Mouse (Mus musculus) bone marrow, adult 2 months (tissue): Measurements from ENCODE around the gene Cog1. TPM values are rescaled to one million over a fixed set of nuclear protein-coding genes. Genes with fewer than 3 reads are reported as not detected.

ENCODE experiments used
- H3K27ac ChIP-seq: fragments of 200-500 bp; 2 replicates; pipeline ENCODE4 v1.5.1; 2012; ENCODE audit warnings: low read depth, mild to moderate bottlenecking, control low read depth, inconsistent platforms, low read length; ENCODE audit not compliant: control insufficient read depth, poor library complexity, insufficient read depth
- H3K4me1 ChIP-seq: fragments of 200-500 bp; 2 replicates; pipeline ENCODE4 v1.6.1; 2011; ENCODE audit warnings: low read length; ENCODE audit not compliant: control insufficient read depth, insufficient read depth
- H3K4me3 ChIP-seq: fragments of 200-500 bp; replicated peaks from 2 replicates; pipeline ENCODE3; 2011; ENCODE audit warnings: mild to moderate bottlenecking, low read depth, low read length, control low read depth; ENCODE audit not compliant: control insufficient read depth
- CTCF ChIP-seq: fragments of 200-500 bp; IDR thresholded peaks from 2 replicates; pipeline ENCODE4 v1.5.1; 2011; ENCODE audit warnings: low read length, control low read depth; ENCODE audit not compliant: control insufficient read depth, insufficient read depth
- POLR2A ChIP-seq: fragments of 200-500 bp; IDR thresholded peaks from 2 replicates; pipeline ENCODE4 v1.6.1; 2011; ENCODE audit warnings: low read depth, mild to moderate bottlenecking, control low read depth, low read length, borderline replicate concordance; ENCODE audit not compliant: control insufficient read depth
- WGBS: fragments of 180-500 bp; shearing (Covaris S2); methylation state at CpG from one replicate; pipeline ENCODE4 v1.1.7; 2018; 5-methylcytosine and 5-hydroxymethylcytosine counted together
- polyA plus RNA-seq: library from polyadenylated mRNA; stranded (reverse); fragments of >200 nt; gene quantifications from 2 replicates; pipeline ENCODE4 v1.2.4, GENCODE M21; 2011; ENCODE audit warnings: low replicate concordance; ENCODE audit not compliant: missing spikeins, insufficient read depth, insufficient read length

Gene Cog1
- polyA plus RNA-seq, 1 experiment, result 57.0 TPM

GRCm38 (mm10) chr11:113680954-113681353, 32.0 kb downstream of the Cog1 start:
- Histone ChIP-seq H3K4me1 (peaks cover 3% of the 10 kb centered on the region; the same call in 1 of the 2 replicates), H3K27ac (peak overlapping the region; percentile 46; the same call in 1 of the 2 replicates), H3K4me3 (no peak overlapping the region)
- TF ChIP-seq POLR2A (no peak), CTCF (no peak)
- 64% methylated on average over 2 of the region's 2 CpGs for WGBS

- Histone ChIP-seq H3K4me1 (peaks cover 3% of the 10 kb centered on the region; the same call in 1 of the 2 replicates), H3K4me3 (no peak overlapping the region)
These were observed 33.0 kb downstream of the Cog1 start for GRCm38 (mm10) chr11:113681979-113682378.

GRCm38 (mm10) chr11:113682897-113683626, 34.1 kb downstream of the Cog1 start:
- peaks cover 3% of the 10 kb centered on the region; the same call in 1 of the 2 replicates for H3K4me1 ChIP-seq

More at GRCm38 (mm10) chr11:113681979-113682378, 33.0 kb downstream of the Cog1 start:
- H3K27ac ChIP-seq, result no peak overlapping the region
- no peak for TF ChIP-seq CTCF
- no peak for TF ChIP-seq POLR2A

GRCm38 (mm10) chr11:113683627-113683956, 34.6 kb downstream of the Cog1 start:
- H3K27ac ChIP-seq, result peak overlapping the region; percentile 98
- TF ChIP-seq CTCF, result no peak
- no peaks in the 10 kb centered on the region; the same call in 1 of the 2 replicates for H3K4me1 ChIP-seq
- WGBS, result 0% methylated on average over 34 of the region's 38 CpGs
- H3K4me3 ChIP-seq, result peak overlapping the region; percentile 93

More at GRCm38 (mm10) chr11:113682897-113683626, 34.1 kb downstream of the Cog1 start:
- Histone ChIP-seq H3K4me3 (peak overlapping the region; percentile 93), H3K27ac (peak overlapping the region; percentile 98)
- TF ChIP-seq POLR2A (peak; percentile 34; the same call in 1 of the 2 replicates), CTCF (no peak)
- WGBS, result 5% methylated on average over 38 of the region's 38 CpGs

- TF ChIP-seq POLR2A (peak; percentile 80; the same call in 1 of the 2 replicates), CTCF (no peak)
- Histone ChIP-seq H3K4me1 (no peaks in the 10 kb centered on the region; the same call in 1 of the 2 replicates), H3K27ac (peak within 1 kb of the TSS; percentile 98), H3K4me3 (peak within 1 kb of the TSS; percentile 93)
- under 1% methylated on average over 62 of the region's 73 CpGs for WGBS
These were observed 35.2 kb downstream of the Cog1 start, which contains the start of the genes Fam104a and D11Wsu47e for GRCm38 (mm10) chr11:113683957-113684706. Gene Fam104a, minus strand, starts transcription at chr11:113684155. Gene D11Wsu47e, plus strand, starts transcription at chr11:113684412.

DNA sequence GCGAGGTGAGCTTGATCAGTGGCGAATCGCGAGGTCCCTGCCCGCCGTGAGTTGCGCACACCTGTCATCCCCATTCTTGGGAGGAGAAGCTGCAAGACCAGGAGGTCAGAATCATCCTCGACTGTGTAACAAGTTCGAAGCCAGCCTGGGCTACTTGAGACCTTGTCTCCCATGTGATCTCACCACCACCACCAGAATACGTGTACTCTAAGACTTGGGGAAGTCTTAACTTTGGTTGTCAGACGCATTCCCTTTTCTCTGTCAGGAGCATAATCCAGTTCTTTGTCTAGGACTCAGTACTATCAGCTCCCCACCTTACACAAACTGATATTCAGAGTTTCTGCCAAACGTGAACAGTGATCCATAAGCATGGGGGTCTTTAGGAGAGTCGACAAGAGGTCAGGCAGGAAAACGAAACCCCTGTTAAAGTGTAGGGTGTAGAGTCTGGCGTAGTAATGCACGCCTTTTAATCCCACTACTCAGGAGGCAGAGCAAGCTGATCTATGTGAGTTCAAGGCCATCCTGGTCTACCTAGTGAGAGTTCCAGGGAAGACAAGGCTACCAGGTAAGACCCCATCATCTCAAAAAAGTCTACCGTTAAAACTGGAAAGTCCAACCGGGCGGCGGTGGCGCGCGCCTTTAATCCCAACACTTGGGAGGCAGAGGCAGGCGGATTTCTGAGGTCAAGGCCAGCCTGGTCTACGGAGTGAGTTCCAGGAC, 35.9 kb downstream of the Cog1 start:
- Histone ChIP-seq H3K27ac (peak overlapping the region; percentile 98), H3K4me1 (no peaks in the 10 kb centered on the region; the same call in 1 of the 2 replicates), H3K4me3 (peak overlapping the region; percentile 93)
- WGBS, result 40% methylated on average over 25 of the region's 25 CpGs
- TF ChIP-seq CTCF (no peak), POLR2A (no peak)

DNA sequence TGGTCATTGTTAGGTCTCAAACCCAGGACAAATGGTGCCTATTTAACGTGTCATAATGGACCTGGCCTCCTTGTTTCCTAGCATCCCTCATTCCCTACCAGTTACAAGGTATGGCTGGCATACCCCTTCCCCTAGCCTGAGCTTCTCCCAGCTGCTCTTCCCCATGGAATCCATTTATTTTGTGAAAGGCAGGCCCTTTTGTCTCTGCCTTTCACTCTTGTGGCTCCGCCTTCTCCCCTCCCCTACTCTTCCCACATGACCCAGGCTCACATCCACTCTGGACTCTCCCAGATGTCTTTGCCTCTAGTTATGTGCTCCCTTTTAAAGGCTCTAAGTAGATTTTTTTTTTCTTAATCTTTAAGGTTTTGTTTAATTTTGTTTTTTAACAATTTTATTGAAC, 38.1 kb downstream of the Cog1 start:
- H3K4me1 ChIP-seq, result no peaks in the 10 kb centered on the region; the same call in 1 of the 2 replicates
- H3K27ac ChIP-seq, result no peak overlapping the region
- TF ChIP-seq POLR2A, result no peak
- 94% methylated on average over 2 of the region's 2 CpGs for WGBS
- no peak overlapping the region for H3K4me3 ChIP-seq

- no peak overlapping the region for H3K27ac ChIP-seq
- H3K4me1 ChIP-seq, result no peaks in the 10 kb centered on the region; the same call in 1 of the 2 replicates
- H3K4me3 ChIP-seq, result no peak overlapping the region
- WGBS, result 88% methylated on average over 12 of the region's 12 CpGs
- TF ChIP-seq CTCF (no peak), POLR2A (no peak)
These were observed 41.5 kb downstream of the Cog1 start for GRCm38 (mm10) chr11:113690506-113690905.
